Mouse (Mus musculus) thymus, adult 2 months (tissue): ENCODE results near the gene L3mbtl3. TPM values are rescaled to one million over a fixed set of nuclear protein-coding genes. Genes with fewer than 3 reads are reported as not detected.

Experiments used
- DNase-seq: peaks from one replicate; pipeline ENCODE4 v3.0.0; 2021
- H3K27ac ChIP-seq: fragments of 200-500 bp; 2 replicates; pipeline ENCODE4 v1.5.1; 2012; ENCODE audit warnings: low read length, control low read depth; ENCODE audit not compliant: control insufficient read depth, insufficient read depth
- H3K27me3 ChIP-seq: fragments of 200-500 bp; 2 replicates; pipeline ENCODE4 v1.6.1; 2012; ENCODE audit warnings: mild to moderate bottlenecking, low read length, moderate library complexity, mixed read lengths; ENCODE audit not compliant: control insufficient read depth, insufficient read depth
- H3K36me3 ChIP-seq: fragments of 200-500 bp; 2 replicates; pipeline ENCODE4 v1.6.1; 2012; ENCODE audit warnings: mild to moderate bottlenecking, low read length, moderate library complexity; ENCODE audit not compliant: control insufficient read depth, insufficient read depth
- H3K4me1 ChIP-seq: fragments of 200-500 bp; replicated peaks from 2 replicates; pipeline ENCODE4 v1.6.1; 2012; ENCODE audit warnings: low read length; ENCODE audit not compliant: control insufficient read depth, insufficient read depth
- H3K4me3 ChIP-seq: fragments of 200-500 bp; 2 replicates; pipeline ENCODE4 v1.5.1; 2012; ENCODE audit warnings: mild to moderate bottlenecking, low read length, control low read depth, moderate library complexity; ENCODE audit not compliant: control insufficient read depth, insufficient read depth
- CTCF ChIP-seq: fragments of 200-500 bp; IDR thresholded peaks from 2 replicates; pipeline ENCODE4 v1.5.1; 2012; ENCODE audit warnings: mild to moderate bottlenecking, control low read depth, low read length, moderate library complexity, borderline replicate concordance; ENCODE audit not compliant: control insufficient read depth, poor library complexity, insufficient read depth; ENCODE audit errors: extremely low read depth
- POLR2A ChIP-seq: fragments of 200-500 bp; IDR thresholded peaks from 2 replicates; pipeline ENCODE4 v1.6.1; 2012; ENCODE audit warnings: mild to moderate bottlenecking, low read length, control low read depth, moderate library complexity; ENCODE audit not compliant: control insufficient read depth, poor library complexity, insufficient read depth; ENCODE audit errors: extremely low read depth
- WGBS: fragments of 180-500 bp; shearing (Covaris S2); methylation state at CpG from one replicate; pipeline ENCODE4 v1.1.7; 2018; 5-methylcytosine and 5-hydroxymethylcytosine counted together
- polyA plus RNA-seq: library from polyadenylated mRNA; depleted of rRNA; stranded (reverse); fragments of >200 nt; gene quantifications from 2 replicates; pipeline ENCODE4 v1.2.3, GENCODE M21; 2012

The L3mbtl3 gene
- polyA plus RNA-seq, 1 experiment, result 12.3 TPM

DNA sequence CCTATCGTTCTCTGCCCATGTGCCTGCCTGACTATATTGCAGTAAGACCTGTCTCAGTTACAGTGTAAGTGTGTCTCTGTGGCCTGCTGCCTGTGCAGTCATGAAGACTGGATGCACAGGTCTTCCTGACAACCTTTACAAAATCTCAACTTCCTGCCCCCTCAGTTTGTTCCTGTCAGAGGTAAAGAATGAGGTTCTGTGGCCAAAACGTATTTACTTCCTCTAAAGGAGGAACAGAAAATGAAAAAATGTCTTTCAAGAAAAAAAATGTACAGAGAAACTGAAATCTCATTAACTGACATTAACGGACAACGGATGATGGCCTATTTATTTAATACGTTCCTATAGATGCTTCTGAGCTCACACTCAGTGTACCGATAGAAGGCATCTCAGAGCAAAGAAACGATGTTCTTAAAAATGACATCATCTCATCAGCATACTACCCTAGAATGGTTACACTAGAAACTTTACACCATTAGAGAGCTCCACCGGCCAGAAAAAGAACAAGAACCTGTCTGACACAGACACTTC is 11.4 kb downstream of the L3mbtl3 start:
- WGBS, result 6% methylated on average over 8 of the region's 8 CpGs
- no peak for DNase-seq
- TF ChIP-seq POLR2A (no peak), CTCF (no peak)
- H3K4me1 ChIP-seq, result peaks cover 12% of the 10 kb centered on the region
- peaks cover 4% of the 10 kb centered on the region; the same call in 1 of the 2 replicates for H3K36me3 ChIP-seq
- H3K4me3 ChIP-seq, result no peak overlapping the region
- H3K27me3 ChIP-seq, result no peaks in the 10 kb centered on the region
- H3K27ac ChIP-seq, result no peak overlapping the region; the same call in 1 of the 2 replicates

DNA sequence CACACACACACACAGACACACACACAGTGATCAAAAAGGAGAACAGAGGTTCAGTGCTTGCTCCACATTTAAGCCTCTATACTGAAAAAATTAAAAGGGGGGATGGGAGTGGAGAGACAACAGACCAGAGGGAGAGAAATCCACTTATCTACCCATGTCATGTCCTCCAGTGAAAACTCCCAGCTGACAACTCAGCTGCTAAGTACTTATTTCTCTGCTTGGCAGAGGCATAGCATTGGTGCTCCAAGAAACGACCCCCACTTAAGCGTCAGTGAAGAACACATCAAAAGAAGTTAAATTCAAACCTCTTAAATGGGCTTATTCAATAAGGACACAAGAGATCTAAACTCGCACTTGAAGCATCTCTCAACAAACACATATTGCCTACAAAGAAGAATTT is 12.2 kb downstream of the L3mbtl3 start:
- Histone ChIP-seq H3K4me1 (peaks cover 17% of the 10 kb centered on the region), H3K27me3 (no peaks in the 10 kb centered on the region), H3K4me3 (no peak overlapping the region), H3K27ac (no peak overlapping the region; the same call in 1 of the 2 replicates), H3K36me3 (peaks cover under 1% of the 10 kb centered on the region; the same call in 1 of the 2 replicates)
- 51% methylated on average over 3 of the region's 3 CpGs for WGBS
- TF ChIP-seq POLR2A (no peak), CTCF (no peak)
- DNase-seq, result no peak

DNA sequence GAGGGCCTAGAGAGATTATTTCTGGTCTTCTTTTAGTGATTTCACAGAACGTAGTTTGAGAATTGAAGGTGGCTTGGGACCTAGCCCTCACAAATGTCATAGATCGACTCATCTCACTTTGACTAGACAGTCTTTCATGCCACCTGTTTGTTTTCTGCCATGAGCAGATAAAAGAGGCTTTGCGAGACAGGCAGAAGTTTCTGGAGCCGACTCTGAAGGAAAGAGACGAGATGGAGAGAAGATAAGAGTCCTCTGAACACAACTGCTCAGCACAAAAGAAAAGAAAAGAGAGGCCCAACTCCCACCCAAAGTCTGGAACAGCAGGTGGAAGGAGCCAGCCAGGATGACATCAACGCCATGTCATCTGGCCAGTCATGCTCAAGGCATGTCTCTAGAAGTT is 17.0 kb downstream of the L3mbtl3 start:
- DNase-seq, result peak; percentile 58
- Histone ChIP-seq H3K4me3 (no peak overlapping the region), H3K27me3 (no peaks in the 10 kb centered on the region), H3K27ac (peak overlapping the region; percentile 81), H3K36me3 (no peaks in the 10 kb centered on the region), H3K4me1 (peaks cover 20% of the 10 kb centered on the region)
- WGBS, result 9% methylated on average over 6 of the region's 6 CpGs
- TF ChIP-seq POLR2A (no peak), CTCF (no peak)

DNA sequence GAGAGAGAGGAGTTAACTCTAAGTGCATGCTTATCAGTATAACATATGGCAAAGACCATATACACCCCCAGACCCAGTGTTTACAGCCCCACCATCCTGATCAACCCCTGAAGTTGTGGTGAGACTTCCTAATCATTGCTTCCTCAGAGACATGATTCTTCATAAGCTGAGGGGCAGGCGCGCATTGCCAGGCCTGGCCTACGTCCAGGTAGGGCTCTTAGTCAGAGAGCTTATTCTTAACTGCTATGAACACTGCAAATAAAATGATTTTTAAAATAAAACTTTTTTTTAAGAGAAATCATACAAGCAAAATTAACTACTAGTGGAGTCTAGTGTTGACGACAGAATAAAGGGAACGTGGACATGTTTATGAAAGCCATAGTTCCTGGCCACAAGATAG is 17.5 kb downstream of the L3mbtl3 start:
- no peaks in the 10 kb centered on the region for H3K27me3 ChIP-seq
- H3K4me1 ChIP-seq, result peaks cover 16% of the 10 kb centered on the region
- H3K4me3 ChIP-seq, result no peak overlapping the region
- H3K27ac ChIP-seq, result peak overlapping the region; percentile 71
- no peaks in the 10 kb centered on the region for H3K36me3 ChIP-seq
- 58% methylated on average over 5 of the region's 5 CpGs for WGBS
- no peak for DNase-seq
- TF ChIP-seq POLR2A (no peak), CTCF (no peak)

DNA sequence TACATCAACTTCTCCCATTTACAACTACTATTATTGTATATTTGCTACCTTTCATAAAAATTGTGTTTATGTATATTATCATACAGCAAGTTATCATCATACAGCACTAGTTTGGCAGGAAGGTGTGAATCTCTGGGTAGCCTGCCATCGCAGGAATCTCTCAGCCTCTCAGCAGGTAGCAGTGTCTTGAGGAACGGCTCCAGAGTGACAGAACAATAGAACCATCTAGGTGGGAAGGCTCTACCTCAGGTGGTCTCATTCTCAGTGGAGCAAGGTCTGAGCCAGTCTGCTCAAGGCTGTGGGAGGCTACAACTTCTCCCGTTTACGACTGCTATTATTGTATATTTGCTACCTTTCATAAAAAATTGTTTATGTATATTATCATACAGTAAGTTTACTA is 22.0 kb downstream of the L3mbtl3 start:
- Histone ChIP-seq H3K4me1 (peaks cover 8% of the 10 kb centered on the region), H3K27ac (no peak overlapping the region), H3K4me3 (no peak overlapping the region), H3K36me3 (no peaks in the 10 kb centered on the region; the same call in 1 of the 2 replicates), H3K27me3 (no peaks in the 10 kb centered on the region)
- no peak for DNase-seq
- no peak for TF ChIP-seq CTCF
- WGBS, result 97% methylated on average over 4 of the region's 4 CpGs

DNA sequence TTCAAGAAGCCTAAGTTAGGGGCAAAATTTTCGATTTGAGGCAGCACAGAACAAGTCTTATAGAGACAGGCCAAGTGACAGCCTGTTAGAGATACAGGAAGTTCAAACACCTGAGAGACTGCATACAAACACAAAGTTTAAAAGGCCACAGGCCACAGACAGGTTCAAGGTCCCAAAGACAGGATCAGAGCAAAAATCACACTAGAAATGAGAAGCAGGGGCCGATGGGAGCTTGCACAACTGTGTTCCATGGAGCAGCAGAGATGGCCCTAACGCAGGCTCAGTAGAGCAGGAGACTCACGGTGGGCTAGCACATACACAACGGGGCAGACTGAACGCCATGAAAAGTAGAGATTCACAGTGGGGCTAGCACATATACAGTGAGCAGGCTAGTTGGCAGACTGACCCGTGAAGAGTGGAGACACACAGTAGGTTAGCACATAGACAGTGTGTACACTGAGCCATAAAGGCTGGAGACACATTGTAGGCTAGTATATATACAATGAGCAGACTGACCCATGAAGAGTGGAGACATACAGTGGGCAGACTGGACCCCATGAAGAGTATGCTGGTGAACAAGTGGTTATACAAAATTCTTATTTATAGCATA is 24.5 kb downstream of the L3mbtl3 start:
- DNase-seq, result no peak
- Histone ChIP-seq H3K27me3 (no peaks in the 10 kb centered on the region), H3K36me3 (no peaks in the 10 kb centered on the region; the same call in 1 of the 2 replicates), H3K27ac (peak overlapping the region; percentile 72), H3K4me3 (no peak overlapping the region), H3K4me1 (peaks cover 10% of the 10 kb centered on the region)
- WGBS, result 75% methylated on average over 7 of the region's 7 CpGs
- no peak for TF ChIP-seq POLR2A
- no peak for TF ChIP-seq CTCF

DNA sequence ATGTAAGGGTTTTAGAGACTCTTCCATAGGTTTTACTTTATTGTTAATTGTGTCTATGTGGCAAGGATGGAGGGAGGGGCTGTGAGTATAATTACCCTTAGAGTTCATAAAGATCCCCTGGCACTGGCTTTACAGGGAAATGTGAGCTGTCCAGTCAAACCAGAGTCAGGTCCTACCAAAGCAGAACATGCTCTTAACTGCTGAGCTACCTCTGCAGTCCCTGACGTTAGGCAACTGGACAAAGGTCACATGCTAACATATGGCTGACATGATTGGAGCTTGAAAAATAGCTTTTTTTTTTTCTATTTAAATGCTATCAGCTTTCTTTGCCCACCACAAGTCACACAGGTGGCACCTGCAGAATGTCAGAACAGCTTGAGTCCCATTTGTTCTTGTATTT is 25.6 kb downstream of the L3mbtl3 start:
- TF ChIP-seq CTCF (no peak), POLR2A (no peak)
- Histone ChIP-seq H3K36me3 (no peaks in the 10 kb centered on the region; the same call in 1 of the 2 replicates), H3K4me1 (peaks cover 10% of the 10 kb centered on the region), H3K27me3 (no peaks in the 10 kb centered on the region), H3K27ac (peak overlapping the region; percentile 76), H3K4me3 (no peak overlapping the region)
- DNase-seq, result no peak
- 62% methylated on average over 1 of the region's 1 CpGs for WGBS
